7 mouse cellular contexts compared by ENCODE assay signal in the genomic region with DNA sequence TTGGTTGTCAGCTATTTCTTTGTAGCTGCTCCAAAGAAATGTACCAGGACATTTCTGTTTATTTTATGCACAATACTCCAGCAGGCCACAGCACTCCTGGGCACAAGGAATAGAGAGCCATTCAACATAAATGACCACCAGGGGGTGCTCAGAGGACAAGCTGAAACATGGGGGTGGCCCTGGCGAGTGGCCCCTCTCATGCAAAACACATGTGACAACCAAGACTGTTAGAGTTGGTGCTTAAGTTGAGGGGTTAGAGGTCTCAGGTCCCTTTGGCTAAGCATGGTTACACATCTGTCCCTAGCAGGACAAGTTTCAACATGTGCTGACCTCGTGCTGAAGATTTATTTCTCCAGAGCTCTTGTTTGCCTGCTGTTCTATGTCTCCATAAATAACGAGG.
DNase-seq lines count a peak whose midpoint lies in the region; ATAC-seq lines count a peak whose summit lies in the region.

No protein-coding gene starts in this region.

- H3K36me3 ChIP-seq in megakaryocyte, embryonic 14.5 days (replicated peaks; ENCODE audit: low read length) = no peaks in the 10 kb centered on the region
- H3K36me3 ChIP-seq in limb, embryonic 12.5 days = no peaks in the 10 kb centered on the region
- H3K36me3 ChIP-seq in forebrain, embryonic 10.5 days (replicated peaks) = no peaks in the 10 kb centered on the region

- no peak overlapping the region for H3K27ac ChIP-seq in limb, embryonic 12.5 days
- no peak overlapping the region for H3K27ac ChIP-seq in forebrain, embryonic 10.5 days

- no peak for ATAC-seq in megakaryocyte, adult 5-6 weeks (ENCODE audit: poor library complexity, severe bottlenecking)
- peak; percentile 44; the same call in 1 of the 2 replicates for ATAC-seq in limb, embryonic 12.5 days (ENCODE audit: insufficient number of reproducible peaks, insufficient read depth, low FRiP score, low TSS enrichment, low read depth)

- H3K9ac ChIP-seq in limb, embryonic 12.5 days (replicated peaks) = no peak overlapping the region

- DNase-seq in T-cell, adult 2 months (ENCODE audit: low spot score) = peak; percentile 7
- peak; percentile 62 for DNase-seq in embryo, embryonic 11 days
- peak; percentile 71 for DNase-seq in thymus, postnatal 14 days
- DNase-seq in forebrain, embryonic 10.5 days (ENCODE audit: extremely low spot score, low spot score) = no peak

- H3K4me3 ChIP-seq in megakaryocyte, embryonic 14.5 days (replicated peaks) = peak overlapping the region; percentile 38
- no peak overlapping the region for H3K4me3 ChIP-seq in limb, embryonic 12.5 days (replicated peaks)
- H3K4me3 ChIP-seq in forebrain, embryonic 10.5 days = no peak overlapping the region

- whole genome bisulfite sequencing in limb, embryonic 12.5 days = 18% methylated on average over 3 of the region's 3 CpGs
- WGBS in forebrain, embryonic 10.5 days = 61% methylated on average over 3 of the region's 3 CpGs

- no peaks in the 10 kb centered on the region for H3K27me3 ChIP-seq in megakaryocyte, embryonic 14.5 days (replicated peaks)
- H3K27me3 ChIP-seq in limb, embryonic 12.5 days = no peaks in the 10 kb centered on the region
- no peaks in the 10 kb centered on the region for H3K27me3 ChIP-seq in forebrain, embryonic 10.5 days (ENCODE audit: poor library complexity, severe bottlenecking)

- 0 out of 2 replicates have a peak, but pooled peaks cover 4% of the 10 kb centered on the region for H3K4me1 ChIP-seq in megakaryocyte, embryonic 14.5 days
- H3K4me1 ChIP-seq in limb, embryonic 12.5 days (replicated peaks) = peaks cover 15% of the 10 kb centered on the region
- H3K4me1 ChIP-seq in forebrain, embryonic 10.5 days = peaks cover 8% of the 10 kb centered on the region

- no peaks in the 10 kb centered on the region for H3K9me3 ChIP-seq in megakaryocyte, embryonic 14.5 days
- no peaks in the 10 kb centered on the region for H3K9me3 ChIP-seq in limb, embryonic 12.5 days
- H3K9me3 ChIP-seq in forebrain, embryonic 10.5 days = no peaks in the 10 kb centered on the region

- no peak overlapping the region for H3K4me2 ChIP-seq in limb, embryonic 12.5 days
